Mouse (Mus musculus) heart, postnatal 14 days (tissue): ENCODE results near the gene Kcnh8. TPM values are rescaled to one million over a fixed set of nuclear protein-coding genes. Genes with fewer than 3 reads are reported as not detected.

ENCODE experiments used
- DNase-seq, 2 experiments: peaks; one replicate each; pipeline ENCODE4 v3.0.0; 2021 to 2022
- intact Hi-C: fragments of 180-260 bp; cut with DNase I; formaldehyde crosslinking; loops from one replicate; pipeline ENCODE4 v1.15.1; 2025
- long read RNA-seq, 2 experiments: library from polyadenylated mRNA; stranded (forward); transcript quantifications; one replicate each; pipeline ENCODE4 v2.0.0; 2021
- total RNA-seq, 2 experiments: library from RNA; stranded (reverse); gene quantifications; 2 replicates each; pipeline ENCODE4 v1.2.3; 2021

Kcnh8 gene
- under 1 TPM in 1 of 2 experiments, not detected in 1; 0.05 TPM for total RNA-seq
- long read RNA-seq, experiment 1, result 0 reads
- long read RNA-seq, experiment 2, result 0 reads

DNA sequence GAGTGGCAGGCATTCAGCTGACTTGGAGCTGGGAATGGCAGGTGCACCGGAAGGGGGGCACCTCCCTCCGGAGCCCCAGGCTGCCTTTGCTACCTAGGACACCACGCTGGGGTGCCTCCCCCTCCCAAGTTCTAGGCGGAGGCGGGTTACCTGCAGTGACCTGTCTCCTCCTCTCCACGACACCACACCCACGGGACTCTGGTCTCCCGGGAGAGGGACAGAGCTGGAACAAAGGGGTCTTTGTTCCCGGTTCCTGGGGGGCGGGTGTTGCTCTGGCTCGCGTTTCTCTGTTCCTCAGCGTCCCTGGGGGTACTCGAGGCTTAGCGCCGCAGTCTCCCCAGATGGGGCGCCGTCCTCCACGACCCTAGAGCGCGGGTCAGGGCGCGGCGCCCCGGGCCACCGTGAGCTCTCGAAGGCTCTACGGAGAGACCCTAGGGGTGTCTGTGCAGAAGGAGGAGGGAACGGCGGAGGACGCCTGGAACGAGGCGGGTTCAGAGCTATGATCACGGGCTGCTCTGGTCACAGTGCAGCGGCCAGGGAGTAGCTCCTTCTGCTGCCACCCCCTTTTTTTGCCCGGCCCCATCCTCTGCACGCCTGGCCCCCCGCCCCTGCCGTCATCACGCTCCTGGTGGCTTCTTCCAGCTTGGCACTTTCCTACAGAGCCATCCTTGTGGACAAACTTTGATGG, at the start of gene Kcnh8:
Gene Kcnh8 (plus strand): TSS at position 617 of the 688 bp plus-strand sequence.
- intact Hi-C loops, result no loop called here
- DNase-seq, result no peak

DNA sequence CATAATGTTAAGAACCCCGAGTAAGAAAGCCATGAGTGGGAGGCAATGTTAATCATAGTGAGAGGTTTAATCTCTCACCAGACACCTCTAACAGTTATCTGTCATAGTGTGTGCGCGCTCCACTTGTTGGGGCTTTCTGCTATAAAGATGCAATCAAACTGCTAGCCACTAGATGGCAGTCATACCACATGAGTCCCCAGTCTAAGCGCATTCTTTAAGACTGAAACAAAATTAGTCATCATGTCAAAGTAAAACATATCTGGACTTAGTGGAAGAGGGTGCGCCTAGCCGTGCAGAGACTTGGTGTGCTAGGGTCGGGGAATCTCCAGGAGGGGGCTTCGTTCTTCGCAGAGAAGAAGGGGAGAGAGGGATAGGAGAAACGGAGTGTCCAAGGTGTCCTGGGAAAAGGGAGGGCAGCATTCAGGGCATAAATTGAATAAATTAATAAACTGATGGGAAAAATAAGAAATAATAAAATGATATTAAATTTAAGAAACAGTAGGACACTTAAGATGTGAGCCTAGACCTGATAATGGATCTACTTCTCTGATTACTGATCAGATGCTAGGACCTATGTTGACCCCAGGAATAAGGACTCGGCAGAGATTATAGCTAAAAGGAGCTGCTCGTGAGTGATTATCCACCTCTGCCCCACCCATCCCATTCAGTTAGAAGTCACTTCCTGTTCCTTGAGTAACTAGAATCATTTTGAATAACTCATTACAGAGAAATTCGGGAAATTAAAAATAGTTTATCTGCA, 42.4 kb upstream of the Kcnh8 start:
- intact Hi-C loops, result loop anchor here (2.0 to 5.0 kb wide), 2 partner anchors 829 to 1272 kb away; no protein-coding TSS in a partner anchor
- peak; percentile 39 to 64 for DNase-seq

DNA sequence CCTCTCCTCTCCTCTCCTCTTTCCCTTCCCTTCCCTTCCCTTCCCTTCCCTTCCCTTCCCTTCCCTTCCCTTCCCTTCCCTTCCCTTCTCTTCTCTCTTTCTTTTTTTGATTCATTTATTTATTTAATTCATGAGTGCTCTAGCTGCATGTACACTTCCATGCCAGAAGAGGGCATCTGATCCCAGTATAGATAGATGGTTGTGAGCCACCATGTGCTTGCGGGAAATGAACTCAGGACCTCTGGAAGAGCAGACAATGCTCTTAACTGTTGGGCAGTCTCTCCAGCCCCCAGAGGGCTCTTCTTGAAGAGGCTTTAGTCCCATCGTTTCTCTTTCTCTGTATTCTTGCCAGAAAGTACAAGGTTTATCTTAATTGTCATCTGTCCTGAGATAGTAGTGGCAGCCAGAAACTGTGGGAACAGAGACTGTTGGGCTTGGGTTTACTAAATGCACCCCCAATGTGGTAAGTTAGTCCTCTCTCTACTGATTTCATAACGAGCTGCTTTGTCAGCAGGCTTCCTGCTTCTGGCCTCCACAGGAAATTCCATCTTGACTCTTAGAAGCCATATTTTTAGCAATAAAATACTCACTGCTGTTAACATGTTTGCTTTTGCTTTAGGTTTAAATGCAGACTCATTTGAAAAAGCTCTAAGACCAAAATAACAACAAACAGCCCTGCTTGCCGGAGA, 36.9 kb upstream of the Kcnh8 start:
- no peak for DNase-seq
- intact Hi-C loops, result no loop called here

DNA sequence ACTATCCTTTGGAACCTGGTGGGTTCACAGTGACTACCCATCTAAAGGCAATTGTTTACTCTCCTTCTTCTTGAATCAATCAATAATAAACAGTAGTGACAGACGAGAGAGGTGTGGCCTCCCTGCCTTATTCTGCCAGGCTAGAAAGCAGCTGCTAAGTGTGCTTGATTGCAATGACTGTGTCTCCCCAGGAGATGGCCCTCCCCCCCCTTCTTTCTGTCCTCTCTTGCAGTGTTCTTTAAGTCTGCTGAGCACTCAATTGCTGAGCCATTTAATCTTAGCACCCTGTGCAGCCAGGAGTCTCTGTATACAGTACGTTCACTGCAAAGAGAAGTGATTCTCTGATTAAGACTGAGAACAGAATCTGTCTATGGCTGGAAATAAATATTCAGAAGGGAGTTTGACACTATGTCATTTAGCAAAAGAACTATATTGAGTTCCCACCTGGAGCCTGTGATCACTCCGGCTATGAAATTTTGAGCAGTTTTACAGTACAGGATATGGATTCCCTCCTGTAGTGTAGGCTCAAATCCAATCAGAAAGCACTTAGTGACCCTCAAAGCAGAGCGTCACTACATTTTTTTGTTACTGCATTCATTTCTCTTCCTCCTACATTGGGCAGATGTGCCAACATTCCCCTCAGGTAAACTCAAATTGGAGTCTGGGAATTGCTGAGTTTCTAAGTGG, 32.8 kb upstream of the Kcnh8 start:
- intact Hi-C loops, result no loop called here
- no peak for DNase-seq

DNA sequence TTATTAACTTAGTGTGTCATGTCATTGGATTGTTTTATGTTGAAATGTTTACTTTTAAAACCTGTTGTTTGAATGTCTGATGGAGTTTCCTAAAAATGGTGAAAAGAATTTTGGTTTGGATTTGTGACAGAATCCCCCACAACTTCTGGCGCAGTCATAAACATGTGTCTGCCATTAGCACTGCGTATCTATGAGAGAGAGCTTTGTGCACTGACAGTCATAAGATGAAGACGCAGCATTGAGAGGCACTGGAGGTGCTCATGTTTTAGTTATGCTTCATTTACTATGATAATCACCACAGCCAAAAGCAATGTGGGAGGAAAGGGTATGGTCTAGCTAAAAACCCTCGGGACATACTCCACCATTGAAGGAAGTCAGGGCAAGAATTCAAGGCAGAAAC, 30.3 kb upstream of the Kcnh8 start:
- intact Hi-C loops, result no loop called here

DNA sequence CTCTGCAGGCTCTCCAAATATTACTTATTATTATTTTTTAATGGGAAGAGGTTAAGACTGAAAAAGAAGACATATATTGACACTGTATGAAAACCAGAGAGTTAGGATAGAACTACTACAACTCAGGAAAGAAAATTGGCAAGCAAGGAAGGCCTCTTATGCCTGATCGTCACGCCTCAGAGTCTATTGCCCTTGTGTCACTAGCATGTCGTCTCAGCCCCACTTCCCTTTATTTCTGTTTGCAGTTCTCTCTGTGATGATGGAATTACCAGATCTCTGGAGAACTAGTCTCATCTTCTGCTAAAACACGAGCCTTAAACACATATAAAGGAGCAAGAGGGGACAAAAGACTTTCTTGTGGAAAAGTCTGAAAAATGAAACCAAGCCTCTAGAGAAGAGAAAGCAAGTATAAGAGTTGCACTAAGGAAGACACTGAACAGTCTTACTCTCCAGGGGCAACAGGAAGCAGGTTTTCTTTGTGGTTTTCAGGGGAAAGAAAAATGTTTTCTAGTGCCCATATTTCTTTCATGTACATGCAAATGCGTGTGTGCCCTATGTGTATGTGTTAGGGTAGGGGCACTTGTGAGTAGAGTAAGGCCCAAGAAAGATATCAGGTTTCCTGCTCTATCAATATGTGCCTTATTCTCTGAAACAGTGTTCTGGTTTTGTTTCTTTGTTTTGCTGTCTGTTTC, 10.9 kb upstream of the Kcnh8 start:
- no peak for DNase-seq
- intact Hi-C loops, result no loop called here

More for the DNA sequence above, 30.3 kb upstream of the Kcnh8 start:
- DNase-seq, result no peak

DNA sequence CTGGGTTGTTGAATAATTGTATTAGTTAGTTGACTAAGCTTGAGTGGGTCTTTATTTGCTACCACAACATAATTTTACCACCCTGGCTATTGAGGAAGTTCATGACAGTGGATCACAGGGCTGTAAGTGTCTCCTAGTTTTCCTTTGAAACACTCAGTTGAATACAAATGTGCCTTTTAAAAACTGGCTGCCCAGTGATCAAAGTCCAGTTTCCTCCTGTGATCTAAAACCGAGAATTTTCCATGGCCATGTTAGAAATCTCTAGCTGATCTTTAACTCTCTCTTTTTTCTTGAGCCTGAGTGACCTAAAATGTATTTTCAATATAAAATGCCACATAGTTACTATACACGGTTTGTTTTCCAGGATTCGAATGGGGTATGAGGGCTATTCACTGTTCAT, 3.4 kb upstream of the Kcnh8 start:
- intact Hi-C loops, result no loop called here
- no peak for DNase-seq

DNA sequence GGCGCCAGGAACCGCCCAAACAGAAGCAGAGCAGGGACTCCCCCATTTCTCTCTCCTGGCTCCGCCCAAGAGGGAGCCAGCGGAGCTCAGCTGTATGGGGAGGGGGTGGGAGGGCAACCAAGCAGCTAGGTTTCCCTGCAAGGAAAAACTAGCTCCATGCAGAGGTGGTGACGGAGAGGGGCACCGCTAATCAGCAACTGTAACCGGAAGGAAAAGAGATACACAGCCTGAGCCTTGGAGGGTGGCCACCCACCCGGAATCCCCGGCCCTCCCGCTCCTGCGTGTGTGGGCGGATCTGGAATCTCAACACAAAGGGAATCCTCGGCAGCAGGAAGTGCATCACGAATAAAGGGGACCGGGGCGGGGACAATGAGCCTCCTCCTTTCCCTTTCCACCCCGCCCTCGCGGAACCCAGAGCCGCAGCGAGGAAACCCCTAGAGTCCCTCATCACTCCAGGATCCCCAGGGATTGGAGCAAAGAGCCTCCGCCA, 1.6 kb upstream of the Kcnh8 start:
- peak; percentile 9 to 17 for DNase-seq
- intact Hi-C loops, result no loop called here

DNA sequence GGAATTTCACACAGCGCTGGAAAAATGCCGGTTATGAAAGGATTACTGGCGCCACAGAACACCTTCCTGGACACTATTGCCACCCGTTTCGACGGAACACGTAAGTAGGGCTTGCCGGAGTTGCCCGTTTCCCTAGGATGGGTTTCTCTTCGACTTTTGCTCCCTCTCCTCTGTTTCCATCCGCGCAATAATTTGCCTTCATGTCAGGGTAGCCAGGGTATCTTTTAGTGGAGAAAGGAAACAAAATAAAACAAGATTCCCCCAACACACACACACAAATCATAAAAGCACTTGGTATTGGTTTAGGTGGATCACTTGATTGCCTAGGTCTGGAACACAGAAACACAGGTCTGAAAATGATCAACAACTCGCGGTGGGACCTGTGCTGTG, 267 bp downstream of the Kcnh8 start:
- DNase-seq, result no peak
- intact Hi-C loops, result no loop called here

DNA sequence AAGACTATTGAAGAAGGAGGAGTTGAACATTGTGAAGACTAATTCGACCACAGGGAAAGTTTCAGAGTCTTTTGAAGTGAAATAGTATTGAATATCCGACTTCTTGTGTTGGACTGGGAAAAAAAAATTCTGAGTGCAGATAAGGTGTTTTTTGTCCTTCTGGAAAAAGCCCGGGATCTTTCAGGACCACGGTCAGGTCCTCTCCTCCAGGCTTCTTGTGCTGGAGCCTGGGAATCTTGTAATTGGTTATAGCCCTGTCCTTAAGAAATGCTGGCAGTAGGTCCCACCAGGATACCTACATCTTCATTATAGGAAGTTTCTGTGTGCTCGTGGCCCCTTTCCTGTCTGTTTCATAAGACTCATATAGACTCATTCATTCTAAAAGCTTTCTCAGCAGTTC, 902 bp downstream of the Kcnh8 start:
- DNase-seq, result no peak
- intact Hi-C loops, result no loop called here

DNA sequence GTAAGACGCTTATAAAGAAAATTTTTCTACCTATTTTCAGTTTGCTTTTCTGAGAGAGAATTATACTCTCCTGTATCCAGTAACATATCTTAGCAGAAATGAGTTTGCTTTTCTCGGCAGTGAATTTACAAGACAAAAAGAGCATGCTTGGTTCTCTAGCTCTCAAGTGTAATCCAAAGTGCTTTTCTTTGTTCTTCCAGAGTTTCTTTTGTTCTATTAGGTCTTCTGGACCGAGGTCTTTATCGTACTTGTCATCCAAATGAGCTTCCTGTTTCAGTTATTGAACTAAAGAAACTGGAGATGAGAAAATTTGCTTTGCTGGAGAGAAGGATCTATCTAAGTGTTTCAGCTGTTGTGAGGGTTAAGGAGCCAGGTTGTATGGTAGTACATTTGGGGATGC, 8.9 kb downstream of the Kcnh8 start:
- DNase-seq, result no peak
- intact Hi-C loops, result no loop called here

DNA sequence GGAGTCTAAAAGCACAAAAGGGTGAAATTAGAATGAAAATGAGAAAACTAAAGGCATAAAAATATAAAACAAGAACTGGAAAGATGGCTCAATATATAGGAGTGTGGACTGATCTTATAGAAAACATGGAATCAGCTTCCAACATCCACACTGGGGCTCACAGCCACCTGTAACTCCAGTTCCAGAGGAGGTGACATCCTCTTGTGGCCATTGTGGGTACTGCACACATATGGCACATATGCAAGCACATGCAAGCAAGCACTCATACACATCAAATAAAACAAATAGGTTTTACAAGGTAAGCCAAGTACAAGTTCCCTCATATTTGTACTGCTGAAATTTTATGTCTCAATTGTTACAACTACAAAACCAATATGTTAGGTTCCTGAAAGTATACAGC, 46.7 kb downstream of the Kcnh8 start:
- intact Hi-C loops, result no loop called here
- no peak for DNase-seq

DNA sequence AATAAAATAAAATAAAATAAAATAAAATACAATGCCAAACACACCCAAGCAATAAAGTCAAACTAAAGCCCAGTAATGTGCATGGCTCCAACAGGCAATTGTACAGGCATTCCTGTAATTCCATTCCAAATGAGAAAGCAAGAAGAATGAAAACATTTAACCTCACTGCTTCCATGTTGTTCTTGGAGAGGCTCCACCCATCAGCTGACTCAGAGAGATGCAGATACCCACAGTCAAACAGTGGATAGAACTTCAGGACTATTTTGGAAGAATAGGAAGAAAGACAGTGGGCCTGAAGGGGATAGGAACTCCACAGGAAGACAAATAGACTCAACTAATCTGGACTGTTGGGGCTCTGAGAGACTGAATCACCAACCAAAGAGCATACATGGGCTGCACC, 89.5 kb downstream of the Kcnh8 start:
- intact Hi-C loops, result no loop called here
- no peak for DNase-seq

DNA sequence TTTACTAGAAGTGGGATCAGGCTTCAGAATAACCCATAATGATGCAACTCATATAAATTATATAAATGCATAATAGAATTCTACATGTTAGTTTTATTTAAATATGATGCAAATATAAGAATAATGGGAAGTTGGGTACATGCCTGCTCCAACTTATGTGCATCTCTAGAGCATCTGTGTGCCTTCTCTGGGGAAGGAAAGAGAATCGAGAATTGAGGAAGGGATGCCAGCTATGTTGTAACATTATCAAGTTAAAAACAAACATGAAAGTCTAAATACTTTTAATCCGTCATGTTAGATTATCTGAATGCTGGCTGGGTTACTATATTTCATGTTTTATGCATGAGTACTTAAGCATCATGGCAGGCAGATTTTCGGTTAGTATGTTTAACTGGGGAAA, 99.4 kb downstream of the Kcnh8 start:
- no peak for DNase-seq

DNA sequence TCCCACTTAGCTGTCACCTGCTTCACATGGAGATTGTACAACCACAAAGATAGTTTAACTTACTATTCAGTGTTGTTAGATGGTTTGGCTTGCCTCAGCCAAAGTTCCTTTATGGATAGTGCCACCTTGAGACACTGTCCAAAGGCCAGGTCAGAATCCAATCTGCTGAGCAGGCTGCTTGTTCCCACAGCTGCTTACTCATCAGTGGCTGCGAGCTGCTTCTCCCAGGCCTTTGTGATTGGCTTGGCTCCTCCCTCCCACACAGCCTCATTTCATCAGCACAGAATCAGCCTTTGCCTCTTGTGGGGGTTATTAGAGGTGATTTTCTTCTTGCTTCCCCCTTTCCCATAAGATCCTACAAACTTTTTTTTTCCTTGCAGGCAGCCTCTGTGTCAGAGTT, 109.8 kb downstream of the Kcnh8 start:
- intact Hi-C loops, result no loop called here
- DNase-seq, result no peak

More for the DNA sequence above, 99.4 kb downstream of the Kcnh8 start:
- intact Hi-C loops, result no loop called here

DNA sequence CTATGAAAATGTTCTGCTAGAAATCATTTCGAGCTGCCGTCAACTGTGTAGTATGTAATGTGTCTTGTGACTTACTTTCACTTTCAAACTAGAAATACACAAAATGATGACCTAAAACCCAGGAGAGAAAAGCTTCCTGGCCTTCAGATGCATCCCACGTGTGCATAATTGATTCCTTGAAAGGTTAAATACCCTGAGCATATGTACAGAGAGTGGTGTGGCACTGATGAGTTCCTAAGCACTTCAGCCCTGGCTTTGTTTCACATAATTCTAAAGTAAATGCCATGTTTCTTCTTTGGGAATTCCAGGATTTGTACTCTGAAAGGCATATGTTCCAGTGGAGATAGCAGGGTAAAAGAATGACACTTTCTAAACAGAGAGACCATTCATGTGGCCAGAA, 119.7 kb downstream of the Kcnh8 start:
- intact Hi-C loops, result no loop called here
- no peak for DNase-seq

DNA sequence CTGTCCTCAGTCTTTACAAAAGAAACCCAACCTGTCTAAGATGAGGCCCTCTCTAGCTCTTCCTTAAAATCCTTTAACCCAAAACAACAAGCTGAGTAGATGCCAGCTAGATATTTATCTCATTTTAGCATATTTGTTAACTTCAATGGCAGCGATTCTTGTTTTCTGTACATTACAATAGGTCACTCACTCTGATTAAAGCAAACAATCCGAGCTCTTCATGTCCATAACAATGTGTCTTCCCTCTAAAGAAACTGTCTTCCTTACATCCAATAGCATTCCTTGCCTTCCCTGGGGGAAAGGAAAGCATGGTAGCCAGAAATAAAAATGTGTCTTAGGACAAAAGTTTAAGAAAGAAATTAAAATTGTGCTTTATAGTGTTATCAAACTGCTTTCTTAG, 126.3 kb downstream of the Kcnh8 start:
- intact Hi-C loops, result no loop called here

DNA sequence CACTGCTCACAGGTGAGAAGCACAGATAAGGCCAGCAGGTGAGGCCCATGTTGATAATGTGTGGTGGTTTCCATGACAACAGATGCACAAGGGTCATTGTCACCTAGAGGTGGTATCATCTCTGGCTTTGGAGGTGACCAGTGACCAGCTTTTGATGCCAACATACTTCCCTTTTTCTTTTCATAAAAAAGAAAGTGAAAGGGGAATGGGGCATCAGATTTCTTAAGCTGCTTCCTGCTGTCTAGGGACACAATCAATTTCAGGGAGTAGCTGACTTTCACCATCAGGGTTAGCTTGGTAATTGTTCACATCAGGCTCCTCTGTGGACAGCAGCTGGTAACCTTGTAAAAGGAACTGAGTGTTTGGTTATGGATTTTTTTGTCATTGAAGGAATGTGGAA, 135.9 kb downstream of the Kcnh8 start:
- DNase-seq, result no peak
- intact Hi-C loops, result no loop called here

More for the DNA sequence above, 126.3 kb downstream of the Kcnh8 start:
- no peak for DNase-seq

DNA sequence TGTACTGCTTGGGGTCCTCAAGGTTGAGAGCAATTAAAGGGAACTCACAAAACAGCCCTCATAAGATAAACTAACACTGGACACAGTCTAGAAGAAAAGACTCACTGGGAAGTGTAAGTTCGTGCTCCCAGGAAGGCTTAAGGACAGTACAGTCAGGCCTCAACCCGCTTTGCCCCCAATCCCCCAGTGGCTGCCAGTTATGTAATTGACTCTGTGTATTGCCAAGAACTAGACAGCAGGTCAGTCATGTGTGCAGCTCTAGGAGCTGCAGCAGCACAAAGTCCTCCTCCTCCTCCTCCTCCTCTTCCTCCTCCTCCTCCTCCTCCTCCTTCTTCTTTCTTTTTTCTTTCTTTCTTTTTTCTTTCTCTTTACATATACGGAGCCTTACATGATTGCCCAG, 185.6 kb downstream of the Kcnh8 start:
- DNase-seq, result no peak
- intact Hi-C loops, result no loop called here

DNA sequence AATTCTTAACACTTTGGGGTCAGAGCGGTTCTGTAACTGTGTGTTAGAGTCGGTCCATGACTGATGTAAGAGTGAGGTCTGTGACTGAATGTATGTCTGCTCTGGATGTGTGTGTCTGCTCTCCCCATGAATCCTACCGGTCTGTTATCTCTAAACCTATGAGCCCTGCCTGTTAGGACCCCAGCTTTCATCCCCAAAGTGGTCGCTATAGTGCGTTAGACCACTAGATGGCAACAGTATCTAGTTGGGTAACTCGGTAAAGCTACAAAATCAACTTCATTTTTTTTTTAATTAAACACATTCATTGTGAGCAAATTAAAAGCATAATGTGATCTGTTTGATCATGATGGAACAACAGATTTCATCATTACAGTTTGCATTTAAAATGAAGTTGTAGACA, 202.0 kb downstream of the Kcnh8 start:
- DNase-seq, result no peak
- intact Hi-C loops, result no loop called here
